Mouse (Mus musculus) urinary bladder, postnatal 4 days (tissue): ENCODE data around the gene Cd302.

ENCODE experiments used
- DNase-seq, 2 experiments: peaks; one replicate each; pipeline ENCODE4 v3.0.0; 2021 to 2022; ENCODE audit warnings: low spot score in 2 of 2

The Cd302 gene

DNA sequence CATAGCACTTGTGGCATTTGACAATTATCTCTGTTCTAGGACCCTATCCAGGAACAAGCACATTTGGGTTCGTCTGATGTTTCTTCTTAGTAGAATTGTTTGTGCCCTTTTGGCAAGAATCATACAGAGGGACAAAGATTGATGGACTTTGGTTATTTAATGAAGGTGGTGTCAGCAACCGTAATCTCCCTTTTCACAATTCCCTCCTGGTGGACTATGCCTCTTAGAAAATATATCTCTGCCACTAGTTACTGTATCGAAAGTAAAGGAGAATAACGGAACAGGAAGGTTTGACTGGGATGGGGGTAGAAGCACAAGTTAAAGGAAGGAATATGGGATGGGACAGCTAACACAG lies at the start of gene Cd302:
Gene Cd302, minus strand, starts transcription at position 22 of the 355 bp plus-strand sequence.
- DNase-seq = no peak

DNA sequence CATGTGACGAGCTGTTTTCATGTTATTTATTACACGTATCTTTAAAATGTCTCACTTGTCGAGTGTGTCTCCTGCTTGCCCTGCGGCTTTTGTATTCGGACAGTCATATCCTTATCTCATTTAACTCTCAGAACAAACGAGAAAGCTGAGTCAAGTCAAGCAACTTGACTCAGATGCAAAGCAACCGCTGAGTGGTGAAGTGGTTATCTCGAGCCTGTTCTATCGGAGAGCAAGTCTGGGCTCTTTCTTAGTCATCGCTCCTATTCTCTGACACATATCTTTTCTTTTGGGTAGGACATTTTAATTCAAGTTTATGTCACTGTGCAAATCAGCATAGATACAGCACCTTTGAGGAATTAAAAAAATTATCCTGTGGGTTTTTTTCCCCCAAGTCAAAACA lies 44.4 kb upstream of the Cd302 start:
- no peak for DNase-seq

DNA sequence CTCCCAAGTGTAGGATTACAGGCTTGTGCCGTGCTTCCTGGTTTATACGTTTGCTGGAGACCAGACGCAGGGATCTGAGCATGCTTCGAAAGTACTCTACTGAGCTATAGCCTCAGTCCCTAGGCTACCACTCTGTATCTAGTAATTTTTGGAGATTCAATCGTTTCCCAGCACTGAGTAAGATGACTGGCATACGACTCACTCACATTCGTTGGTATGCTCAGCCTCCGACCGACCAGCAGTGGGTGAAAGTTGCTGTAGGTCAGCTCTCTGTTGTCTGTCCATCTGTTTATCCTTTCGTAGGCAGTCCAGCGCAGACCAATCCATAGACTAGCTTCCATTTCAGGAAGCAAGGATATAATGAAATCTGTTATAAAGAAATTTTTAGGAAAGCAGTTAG lies 43.3 kb upstream of the Cd302 start:
- DNase-seq = no peak

DNA sequence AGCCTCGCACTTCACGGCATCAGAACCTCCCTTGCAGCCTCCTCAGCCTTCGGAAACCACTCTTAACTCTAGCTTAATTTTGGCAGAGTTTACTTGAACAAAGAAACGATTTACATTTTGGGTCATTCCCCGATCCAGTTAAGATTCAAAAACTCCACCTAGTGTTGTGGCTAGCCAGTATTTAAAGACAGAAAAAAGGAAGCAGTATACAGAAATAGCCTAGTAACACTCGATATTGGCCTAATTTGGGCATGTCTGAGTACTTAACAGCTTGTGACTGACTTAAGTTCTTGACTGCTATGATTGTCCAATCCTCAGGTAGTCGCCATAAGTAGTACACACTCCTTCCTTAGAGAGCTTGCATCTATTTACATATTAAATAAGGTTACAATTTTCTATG lies 42.7 kb upstream of the Cd302 start:
- no peak for DNase-seq

DNA sequence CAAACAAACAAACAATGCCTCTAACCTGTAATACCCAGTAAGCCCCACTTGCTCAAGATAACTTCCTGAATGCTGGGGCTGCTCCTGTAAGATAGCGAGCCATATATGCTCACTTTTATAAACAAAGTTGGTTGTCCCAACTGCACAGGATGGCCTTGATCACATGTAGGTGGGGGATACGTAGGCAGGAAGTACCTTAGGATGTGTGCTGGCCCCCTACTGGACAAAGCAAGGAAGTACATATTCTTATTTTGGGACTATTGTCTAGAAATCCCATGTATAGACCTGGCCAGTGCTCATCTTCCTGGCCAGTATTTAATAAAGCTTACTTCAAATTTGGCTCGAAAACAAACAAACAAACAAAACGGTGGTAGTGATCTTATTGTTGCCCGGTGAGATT lies 39.1 kb upstream of the Cd302 start:
- DNase-seq = no peak

DNA sequence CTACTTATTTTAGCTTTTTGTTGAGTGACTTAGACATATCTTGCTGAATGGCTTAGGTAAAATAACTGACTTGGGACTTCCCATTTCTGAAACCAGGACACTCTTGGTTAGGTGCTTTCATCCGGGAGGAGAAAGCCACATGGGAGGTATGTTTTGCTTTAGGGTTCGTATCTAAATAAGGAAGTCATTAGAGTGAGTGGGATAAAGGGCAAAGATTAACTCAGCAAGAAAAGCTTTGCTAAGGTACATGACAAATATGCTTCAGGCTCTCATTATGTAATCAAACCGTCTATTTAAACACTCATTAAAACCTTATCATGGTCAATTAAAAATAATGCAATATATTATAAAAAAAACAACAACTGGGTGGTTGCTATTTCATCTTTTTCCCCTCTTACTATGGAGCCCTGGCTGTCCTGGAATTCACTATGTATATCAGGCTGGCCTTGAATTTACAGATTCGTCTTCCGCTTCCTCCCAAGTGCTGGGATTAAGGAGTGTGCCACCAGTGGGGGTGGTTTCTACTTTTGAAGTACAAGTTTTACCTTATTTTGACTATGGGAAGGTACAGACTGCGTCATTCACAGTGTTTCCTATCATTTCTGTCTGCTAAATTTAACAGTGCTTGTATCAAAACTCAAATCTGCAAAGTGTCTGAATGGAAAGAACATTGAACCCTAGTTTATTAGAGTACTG lies 37.9 kb upstream of the Cd302 start:
- DNase-seq = no peak

DNA sequence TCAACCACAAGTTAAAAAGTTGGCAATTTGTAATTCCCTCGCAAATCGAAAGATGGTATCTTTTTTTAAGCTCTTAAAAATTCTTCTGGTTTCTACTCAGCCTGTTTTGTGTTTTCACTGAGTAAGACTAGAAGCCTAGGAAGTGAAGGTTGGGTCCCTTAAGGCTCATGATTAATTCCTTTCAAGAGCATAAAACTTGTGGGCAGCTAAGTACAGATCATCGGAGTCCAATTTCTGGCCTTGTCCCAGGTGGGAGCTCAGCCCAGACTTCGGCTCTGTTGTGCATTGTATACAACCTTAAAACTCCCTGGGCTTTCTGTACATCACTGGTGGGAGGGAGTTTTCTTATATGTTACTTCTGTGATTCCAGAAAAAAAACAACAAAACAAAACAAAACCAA lies 19.5 kb upstream of the Cd302 start:
- DNase-seq = no peak

DNA sequence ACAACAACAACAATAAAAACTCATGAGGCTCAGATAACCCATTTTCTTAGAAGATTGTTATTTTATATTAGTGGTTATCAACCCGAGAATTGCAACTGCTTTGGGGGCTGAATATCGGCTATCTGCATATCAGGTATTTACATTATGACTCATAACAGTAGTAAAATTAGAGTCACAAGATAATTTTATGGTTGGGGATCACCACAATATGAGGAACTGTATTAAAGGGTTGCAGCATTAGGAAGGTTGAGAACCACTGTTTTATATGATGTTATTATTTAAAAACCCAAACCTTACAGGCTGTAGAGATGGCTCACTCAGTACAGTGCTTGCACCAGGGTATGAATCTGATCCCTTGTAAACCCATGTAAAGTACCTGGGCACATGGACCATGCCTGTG lies 15.0 kb upstream of the Cd302 start:
- DNase-seq = no peak

DNA sequence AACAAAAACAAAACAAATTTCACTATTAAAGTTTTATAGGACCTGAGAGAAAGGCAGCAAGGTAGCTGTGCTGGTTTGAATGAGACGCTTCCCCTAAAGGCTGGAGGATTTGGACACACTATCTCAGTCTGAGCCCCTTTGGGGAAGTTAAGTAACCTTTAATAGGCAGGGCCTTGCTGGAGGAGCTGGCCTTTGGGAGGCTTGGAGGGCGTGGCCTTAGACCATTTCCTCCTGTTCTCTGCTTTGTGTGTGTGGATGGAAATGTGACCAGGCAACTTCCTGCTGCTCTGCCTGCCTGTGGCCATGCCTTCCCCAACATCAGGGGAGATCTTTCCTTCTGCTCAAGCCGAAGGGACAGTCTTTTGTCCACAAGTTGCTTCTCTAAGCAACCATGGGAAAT lies 14.0 kb upstream of the Cd302 start:
- no peak for DNase-seq

DNA sequence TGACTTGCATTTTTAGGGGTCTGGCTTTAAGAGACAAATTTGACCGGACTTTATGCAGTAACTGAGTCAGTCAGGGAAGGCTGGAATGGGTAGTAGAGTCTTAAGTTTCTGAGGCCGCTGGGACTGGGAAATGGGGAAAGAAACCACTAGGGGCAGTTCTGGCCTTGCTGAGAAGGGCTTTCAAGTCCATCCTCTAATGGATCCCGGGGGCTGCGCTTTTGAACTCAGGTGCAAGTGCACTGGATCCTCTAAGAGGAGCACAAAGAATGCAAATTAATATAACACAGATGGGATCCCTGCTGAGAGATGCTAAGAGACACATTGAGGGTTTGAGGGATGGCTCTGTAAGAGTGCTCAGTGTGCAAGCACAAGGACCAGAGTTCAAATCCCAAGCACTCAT lies 7.1 kb upstream of the Cd302 start:
- DNase-seq = no peak

DNA sequence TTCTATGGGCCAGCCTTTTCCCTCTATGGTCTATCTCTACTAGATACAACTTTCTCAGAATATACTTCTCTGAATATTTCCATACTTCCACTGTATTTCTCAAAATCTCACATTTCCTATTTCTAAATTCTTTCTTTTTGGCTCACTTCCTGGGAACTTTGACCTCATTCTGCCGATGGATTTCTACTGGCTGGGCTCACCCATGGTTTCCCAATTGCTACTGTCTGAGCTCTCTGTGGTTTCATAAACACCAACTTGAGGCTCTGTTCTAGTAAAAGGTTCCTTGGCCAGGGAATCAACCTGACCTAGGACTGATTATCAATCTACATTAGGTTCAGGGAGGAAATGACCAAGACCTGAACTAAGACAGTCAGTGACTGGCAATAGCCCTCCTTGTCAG lies 5.2 kb upstream of the Cd302 start:
- no peak for DNase-seq

DNA sequence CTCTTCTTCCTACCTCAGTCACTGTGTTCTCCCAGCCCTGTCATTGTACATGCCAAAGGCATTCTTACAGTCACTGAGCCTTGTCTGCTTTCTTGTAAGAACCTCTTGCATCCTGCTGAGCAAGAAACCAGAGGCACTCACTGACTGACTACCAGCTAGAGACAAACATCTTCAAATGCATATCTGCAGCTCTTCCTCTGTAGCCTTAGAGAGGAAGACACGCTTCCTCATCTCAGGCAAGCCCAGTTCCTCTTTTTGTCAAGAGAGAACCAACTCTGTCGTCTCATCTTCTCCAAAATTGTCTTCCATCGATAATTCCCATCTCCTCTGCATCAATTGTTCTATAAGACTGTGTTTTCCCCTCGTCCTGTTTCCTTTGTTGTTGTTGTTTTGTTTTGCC lies 4.3 kb upstream of the Cd302 start:
- DNase-seq = no peak

DNA sequence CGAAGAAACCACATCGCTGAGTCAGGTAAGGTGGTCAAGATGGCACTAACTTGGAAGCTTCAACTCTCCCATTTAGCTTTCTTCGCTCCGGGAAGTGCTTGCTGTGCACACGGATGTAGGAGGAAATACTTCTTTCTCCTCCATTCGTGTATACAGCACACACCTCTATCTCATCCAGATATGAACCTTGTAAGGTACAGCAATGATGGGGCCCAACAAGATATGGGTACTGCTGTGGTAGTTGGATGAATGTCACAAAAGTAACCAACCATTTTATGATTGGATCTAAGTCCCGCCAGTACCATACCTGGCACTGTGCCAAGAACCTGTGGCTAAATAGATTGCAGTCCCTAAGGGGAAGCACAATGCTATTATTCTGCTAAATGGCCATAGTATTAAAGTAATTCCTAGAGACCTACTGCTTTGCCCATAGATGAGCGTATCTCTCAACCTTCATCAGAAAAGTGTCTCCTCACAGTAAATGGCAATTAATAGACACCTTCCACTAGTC lies 874 bp upstream of the Cd302 start:
- no peak for DNase-seq

DNA sequence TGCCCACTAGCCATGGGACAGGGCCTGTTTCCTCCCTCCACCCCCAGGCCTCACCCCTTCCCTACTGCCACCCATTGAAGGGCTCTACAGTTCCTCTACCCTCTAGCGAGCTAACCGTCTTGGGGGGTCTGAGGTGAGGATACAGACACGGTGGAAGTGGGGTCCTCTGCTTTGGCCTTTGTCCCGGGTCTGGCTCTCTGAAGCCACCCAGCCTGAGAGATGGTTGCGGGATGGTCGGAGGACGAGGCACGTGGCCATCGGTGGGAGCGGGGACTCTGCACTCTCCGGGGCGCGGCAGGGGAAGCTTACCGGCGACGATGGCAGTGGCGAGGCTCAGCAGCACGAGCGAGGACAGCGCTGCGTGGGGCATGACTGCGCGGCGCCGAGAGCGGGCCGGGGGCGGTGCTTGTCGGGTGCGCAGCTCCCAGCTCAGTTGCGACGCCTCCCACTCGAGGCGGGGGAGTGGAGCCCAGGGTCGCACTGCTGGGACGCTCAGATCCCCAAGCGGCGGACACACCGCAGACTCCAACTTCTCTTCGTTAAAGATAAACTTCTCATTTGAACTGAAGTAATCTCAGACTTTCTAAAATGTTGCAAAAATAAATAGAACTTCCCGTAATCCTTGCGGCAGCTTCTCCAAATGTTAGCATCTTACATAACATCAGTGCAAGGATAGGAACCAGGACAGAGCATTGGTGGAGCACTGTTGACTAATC lies 379 bp downstream of the Cd302 start:
- DNase-seq = peak; percentile 53 to 71

DNA sequence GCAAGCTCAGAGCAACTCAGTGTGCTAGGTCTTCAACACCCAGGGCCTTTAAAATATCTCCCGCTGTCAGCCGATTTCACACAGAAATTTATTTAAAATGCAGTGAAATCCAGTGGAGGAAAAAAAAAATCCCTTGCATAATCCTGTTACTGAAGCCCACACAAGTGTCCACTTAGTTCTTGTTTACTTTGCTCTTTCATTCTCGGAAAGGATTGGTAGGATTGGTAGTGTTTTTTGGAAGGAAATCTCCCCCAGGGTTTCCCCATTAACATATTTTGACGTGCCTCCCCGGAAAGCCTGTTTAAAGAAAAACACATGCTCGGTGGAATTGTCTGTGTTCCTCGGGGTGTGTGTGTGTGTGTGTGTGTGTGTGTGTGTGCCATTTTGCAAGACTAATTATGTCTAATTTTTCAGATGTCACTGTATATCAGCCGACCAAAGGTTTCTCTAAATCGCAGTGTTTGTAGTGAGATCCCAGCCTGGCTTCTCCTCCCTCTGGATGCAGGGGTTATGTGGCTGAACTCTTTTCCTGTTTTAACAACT lies 1.0 kb downstream of the Cd302 start:
- DNase-seq = no peak

DNA sequence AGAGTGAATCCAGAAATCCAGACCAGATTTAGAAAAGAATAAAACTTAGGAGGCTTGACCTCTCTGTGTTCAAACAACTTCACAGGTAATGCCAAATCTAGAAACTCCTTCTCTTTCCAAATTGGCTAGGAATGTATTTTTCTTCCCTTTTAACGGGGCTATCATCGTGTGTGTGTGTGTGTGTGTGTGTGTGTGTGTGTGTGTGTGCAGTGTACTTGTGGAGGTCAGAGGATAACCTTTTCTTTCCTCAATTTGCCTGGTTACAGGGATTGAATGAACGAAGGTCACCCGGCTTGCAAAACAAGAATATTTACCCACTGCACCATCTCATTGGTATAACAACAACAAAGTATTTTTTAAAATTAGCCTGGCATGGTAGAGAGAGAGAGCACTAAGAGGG lies 1.7 kb downstream of the Cd302 start:
- DNase-seq = no peak

DNA sequence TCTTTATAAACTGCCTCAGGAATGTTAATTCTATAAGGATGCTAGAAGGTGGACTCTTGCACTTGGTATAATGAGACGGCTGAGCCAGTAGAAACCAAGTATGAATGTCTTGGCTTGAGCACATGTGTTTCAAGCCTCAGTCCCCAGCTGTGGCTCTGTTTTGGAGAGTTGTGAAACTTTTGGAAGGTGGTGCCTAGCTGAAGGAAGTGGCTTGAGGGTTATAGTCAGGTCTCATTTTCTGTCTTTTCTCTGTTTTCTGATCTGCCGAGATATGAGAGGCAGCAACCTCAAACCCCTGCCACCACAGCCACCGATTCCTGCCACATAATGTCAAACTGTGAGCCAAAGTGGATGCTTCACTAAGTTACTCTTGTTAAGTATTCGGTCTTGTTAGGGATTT lies 5.7 kb downstream of the Cd302 start:
- no peak for DNase-seq

DNA sequence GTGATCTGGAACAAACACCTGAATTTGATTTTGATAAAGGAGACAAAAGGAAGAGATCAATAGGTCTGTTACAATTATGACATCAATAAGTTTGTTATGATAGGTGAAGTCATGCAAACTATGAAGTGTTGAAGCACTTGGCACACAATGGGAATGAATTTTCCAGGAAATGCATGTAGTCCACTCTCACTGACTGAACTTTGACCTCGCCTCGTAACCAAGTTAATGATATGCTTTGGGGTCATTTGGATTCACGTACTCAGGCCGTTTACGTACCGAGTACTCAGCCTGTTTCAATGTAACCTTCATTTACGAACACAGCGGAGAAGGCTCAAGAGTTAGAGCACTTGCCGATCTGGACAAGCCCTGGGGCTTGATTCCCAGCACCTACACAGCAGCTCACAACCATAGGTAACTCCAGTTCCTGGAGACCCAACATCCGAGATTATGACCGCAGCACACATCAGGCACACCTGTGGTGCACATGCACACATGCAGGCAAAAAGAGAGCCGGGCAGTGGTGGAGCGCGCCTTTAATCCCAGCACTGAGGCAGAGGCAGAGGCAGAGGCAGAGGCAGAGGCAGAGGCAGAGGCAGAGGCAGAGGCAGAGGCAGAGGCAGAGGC lies 14.3 kb downstream of the Cd302 start:
- DNase-seq = no peak

DNA sequence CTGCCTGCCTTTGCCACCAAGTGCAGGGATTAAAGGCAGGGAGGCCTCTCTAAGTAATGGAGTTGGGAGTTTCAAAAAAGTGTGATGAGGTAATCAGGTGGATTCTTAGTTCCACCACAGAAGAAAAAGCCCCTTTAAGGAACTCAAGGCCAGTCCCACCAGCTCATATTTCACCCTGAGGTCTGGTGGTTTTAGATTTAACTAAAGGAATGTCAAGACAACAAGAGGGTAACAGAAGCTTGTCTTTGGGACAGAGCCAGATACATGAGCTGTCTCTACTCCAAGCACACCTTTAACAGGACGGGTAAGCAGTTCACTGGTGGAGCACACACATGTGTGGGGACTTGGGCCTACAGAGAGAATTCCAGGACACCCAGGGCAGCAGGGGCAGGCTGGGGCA lies 16.7 kb downstream of the Cd302 start:
- DNase-seq = no peak

DNA sequence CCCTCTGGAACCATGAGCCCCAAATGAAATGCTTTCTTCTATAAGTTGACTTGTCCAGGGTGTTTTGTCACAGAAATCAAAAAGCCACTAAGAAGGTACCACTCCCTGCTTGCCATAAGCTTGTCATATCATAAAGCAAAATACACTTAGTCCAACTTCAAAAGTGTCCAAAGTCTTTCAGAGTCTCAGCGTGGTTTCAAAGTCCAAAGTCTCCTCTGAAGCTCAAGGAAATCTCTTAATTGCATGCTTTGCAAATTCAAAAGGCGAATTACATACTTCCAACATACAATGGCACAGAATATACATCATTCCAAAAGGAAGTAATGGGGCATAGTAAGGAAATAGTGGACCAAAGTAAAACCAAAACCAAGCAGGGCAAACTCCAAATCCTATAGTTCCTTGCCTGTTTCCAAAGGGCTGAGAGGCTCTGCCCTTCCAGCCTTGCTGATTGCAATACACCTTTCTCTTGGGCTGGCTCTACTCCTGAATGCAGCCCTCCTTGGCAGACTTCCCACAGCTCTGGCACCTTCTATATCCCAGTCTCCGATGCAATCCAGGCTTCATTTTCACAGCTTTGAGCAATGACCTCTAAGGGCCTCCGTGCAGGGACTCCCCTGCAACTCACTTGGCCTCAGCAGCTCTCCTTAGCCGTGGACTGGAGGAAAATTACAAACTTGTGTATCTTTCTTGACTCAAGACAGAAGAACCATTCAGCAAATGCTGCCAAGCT lies 23.5 kb downstream of the Cd302 start:
- DNase-seq = no peak

DNA sequence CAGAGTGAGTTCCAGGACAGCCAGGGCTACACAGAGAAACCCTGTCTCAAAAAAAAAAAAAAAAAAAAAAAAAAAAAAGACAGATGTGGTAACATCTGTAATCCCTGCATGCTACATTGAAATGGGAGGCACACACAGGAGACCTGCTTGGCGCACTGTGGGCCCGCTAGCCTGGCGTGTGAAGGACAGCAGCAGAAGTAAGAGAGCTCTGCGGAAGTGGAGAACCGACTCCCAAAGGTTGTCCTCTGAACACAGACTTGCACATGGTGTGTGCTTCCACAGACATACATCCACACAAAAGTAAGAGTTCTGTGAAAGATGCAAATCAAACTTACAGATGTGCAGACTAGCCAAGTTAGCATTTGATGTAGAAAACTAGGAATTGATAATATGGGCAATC lies 25.1 kb downstream of the Cd302 start:
- no peak for DNase-seq

DNA sequence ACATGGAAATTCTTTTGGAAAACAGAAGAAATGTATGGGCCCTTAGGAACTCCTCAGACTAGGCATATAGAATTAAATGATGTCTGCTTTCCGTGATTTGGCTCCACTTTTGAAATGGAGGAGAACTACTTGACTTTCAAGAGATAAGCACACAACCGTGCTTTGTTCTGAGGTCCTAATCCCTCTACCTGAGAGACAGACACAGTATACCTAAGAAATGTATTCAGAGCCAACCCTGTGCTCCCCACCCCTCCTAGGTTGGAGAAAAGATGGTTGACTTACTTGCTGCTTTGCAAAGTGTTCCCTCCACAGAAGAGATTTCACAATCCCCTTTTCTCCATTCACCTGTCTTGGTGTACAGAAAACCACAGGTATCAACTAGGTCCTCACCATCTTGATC lies 27.5 kb downstream of the Cd302 start:
- DNase-seq = no peak
